Mouse (Mus musculus) CH12.LX (cell line): ENCODE results near the gene Tigd2.

Source experiments
- CHD1 ChIP-seq: IDR thresholded peaks from 2 replicates; pipeline ENCODE4 v1.6.1; 2012; ENCODE audit warnings: low read depth, low read length, improper control_type of control experiment, inconsistent platforms
- CTCF ChIP-seq, 2 experiments: IDR thresholded peaks in 1 of 2; conservative IDR thresholded peaks in 1 of 2; 2 replicates each; pipeline ENCODE4 v1.5.1; 2011 to 2012; ENCODE audit warnings: low read depth in 2 of 2, low read length in 2 of 2, improper control_type of control experiment in 1 of 2, inconsistent platforms in 1 of 2, mild to moderate bottlenecking in 1 of 2, moderate library complexity in 1 of 2
- GABPA ChIP-seq: IDR thresholded peaks from 2 replicates; pipeline ENCODE4 v1.6.1; 2012; ENCODE audit warnings: low read depth, low read length, improper control_type of control experiment, inconsistent platforms; ENCODE audit not compliant: insufficient replicate concordance
- HCFC1 ChIP-seq: IDR thresholded peaks from 2 replicates; pipeline ENCODE4 v1.6.1; 2012; ENCODE audit warnings: low read depth, mild to moderate bottlenecking, inconsistent platforms, low read length, improper control_type of control experiment
- JUND ChIP-seq: conservative IDR thresholded peaks from 2 replicates; pipeline ENCODE4 v1.6.1; 2011; ENCODE audit warnings: low read depth, low read length, improper control_type of control experiment
- POLR2A ChIP-seq: IDR thresholded peaks from 2 replicates; pipeline ENCODE4 v1.6.1; 2011; ENCODE audit warnings: low read depth, mild to moderate bottlenecking, improper control_type of control experiment, low read length
- POLR2AphosphoS2 ChIP-seq: IDR thresholded peaks from 2 replicates; pipeline ENCODE4 v1.6.1; 2011; ENCODE audit warnings: low read depth, low read length, improper control_type of control experiment

DNA sequence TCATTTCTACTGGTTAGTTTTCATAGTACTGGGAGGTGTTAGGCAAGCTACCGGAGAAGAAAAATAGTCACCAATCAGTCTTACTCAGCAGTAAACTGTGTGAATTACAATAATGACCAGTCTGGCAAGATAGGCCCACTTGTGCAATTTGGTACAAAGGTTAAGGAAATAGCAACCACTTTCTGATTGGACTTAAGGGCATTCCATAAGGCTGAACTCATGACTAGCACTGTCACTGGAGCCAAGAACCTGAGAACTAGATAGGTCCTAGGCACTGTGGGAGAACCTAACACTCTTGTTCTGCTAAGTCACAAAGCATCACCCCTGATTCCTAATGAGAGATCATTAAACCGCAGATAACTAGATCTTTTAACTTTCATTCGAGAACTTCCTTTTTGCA lies 30.6 kb upstream of the Tigd2 start:
- TF ChIP-seq GABPA (no peak), CTCF (conservative IDR thresholded peaks at IDR 0.05 in 1 of 2, IDR thresholded peaks at IDR 0.05 in 1 of 2; ENCODE audit: low read depth in 2 of 2, low read length in 2 of 2) (no peak), POLR2AphosphoS2 (no peak), HCFC1 (no peak), POLR2A (no peak), CHD1 (no peak), JUND (no peak)
